Mouse (Mus musculus) cerebellum, adult 2 months (tissue): ENCODE results near the gene Hsdl2.
"Not testable (repeated sequence)": the region's sequence is repeated elsewhere in the genome, so short reads cannot be mapped to it uniquely, and the experiment has no call there.

ENCODE experiments used
- CTCF ChIP-seq: fragments of 200-500 bp; IDR thresholded peaks from 2 replicates; pipeline ENCODE4 v1.5.1; 2011; ENCODE audit warnings: low read depth, mild to moderate bottlenecking, control low read depth, low read length, moderate library complexity, borderline replicate concordance; ENCODE audit not compliant: insufficient read depth
- POLR2A ChIP-seq: fragments of 200-500 bp; IDR thresholded peaks from 2 replicates; pipeline ENCODE4 v1.6.1; 2011; ENCODE audit warnings: low read length, control low read depth, borderline replicate concordance; ENCODE audit not compliant: insufficient read depth

DNA sequence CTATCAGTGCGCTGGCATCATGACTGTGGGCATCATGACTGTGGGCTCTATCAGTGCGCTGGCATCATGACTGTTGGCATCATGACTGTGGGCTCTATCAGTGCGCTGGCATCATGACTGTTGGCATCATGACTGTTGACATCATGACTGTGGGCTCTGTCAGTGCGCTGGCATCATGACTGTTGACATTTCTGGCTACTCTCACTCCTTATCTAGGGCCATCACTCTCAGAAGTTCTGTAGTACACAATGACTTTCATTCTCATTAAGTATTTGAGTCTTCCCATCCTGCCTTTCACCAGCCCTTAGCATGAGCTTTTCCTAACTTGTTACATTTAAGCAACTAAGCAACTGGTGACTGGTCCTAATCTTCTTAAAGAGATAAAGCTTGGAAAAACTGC, 24.0 kb upstream of the Hsdl2 start:
- not testable (repeated sequence) for TF ChIP-seq CTCF, POLR2A
